Mouse (Mus musculus) liver (tissue): ENCODE measurements around the gene Wdcp.
"Not testable (repeated sequence)": the region's sequence is repeated elsewhere in the genome, so short reads cannot be mapped to it uniquely, and the experiment has no call there.

Source experiments
- DNase-seq: peaks from one replicate; pipeline ENCODE4 v3.0.0-alpha.2; 2020; ENCODE audit warnings: mixed read lengths

The Wdcp gene

DNA sequence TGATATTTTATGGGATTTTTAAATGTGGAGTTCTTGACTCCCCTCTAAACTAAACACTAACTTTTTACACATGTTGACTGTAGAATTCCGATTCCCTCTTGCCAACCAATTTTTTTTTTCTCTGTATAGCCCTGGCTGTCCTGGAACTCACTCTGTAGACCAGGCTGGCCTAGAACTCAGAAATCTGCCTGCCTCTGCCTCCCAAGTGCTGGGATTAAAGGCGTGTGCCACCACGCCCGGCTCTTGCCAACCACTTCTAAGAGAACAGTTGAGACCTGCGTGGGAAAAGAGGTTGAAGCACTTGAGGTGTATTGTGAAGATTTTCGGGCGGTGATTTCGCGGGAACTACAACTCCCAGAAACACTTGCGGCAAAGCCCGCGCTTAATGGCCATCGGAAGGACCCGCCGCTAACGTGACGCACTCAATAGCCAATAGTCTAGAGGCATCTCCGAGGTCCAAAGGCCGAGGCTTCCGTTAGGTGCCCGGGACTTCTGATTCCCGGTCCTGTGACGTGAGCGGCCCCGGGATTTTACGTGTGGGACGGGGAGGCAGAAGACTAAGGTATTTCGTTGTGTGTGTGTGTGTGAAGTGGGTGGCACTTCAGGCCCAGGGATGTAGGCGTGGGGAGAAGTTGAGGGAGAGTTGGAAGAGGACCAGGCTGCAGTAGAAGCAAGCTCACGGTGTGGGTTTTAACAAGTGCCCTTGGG lies at the start of gene Wdcp:
Gene Wdcp (plus strand): TSS at position 414 of the 708 bp plus-strand sequence.
- peak; percentile 90 for DNase-seq

DNA sequence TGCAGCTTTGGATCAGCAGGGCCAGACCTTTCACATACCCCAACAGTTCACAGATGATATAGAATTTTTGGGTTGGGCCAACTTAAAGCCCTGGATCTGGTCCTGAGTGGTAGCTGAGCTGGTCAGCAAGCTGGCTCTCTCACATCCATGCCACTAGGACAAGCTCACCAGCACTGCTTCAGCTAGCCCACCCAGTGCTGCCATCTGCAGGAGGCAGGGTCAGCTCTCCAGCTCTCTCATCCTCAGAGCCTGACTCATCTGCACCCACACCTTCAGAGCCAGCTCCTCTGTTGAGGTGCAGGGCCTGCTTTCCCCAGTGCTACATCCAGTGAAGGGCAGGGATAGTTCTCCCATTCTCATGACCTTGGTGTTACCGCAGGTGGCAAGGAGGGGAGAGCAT lies 49.4 kb upstream of the Wdcp start:
- DNase-seq: peak; percentile 38

DNA sequence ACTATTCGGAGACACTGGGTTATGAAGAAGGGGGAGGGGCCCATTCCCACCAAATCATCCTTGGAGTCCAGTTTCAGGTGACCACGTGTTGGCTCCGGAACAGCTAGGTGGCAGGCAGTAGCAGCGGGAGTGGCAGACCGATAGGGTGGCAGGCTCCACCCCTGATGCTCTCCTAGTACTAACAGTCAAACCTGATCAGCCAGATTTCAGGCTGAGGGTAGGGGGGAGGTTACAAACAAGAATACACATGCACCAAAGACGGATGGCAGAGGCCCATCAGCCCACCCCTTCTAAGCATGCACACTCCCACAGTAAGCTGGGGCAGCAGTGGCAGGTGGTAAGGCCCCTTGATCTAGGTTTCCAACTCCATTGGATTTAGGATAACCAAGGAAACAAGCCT lies 45.6 kb upstream of the Wdcp start:
- not testable (repeated sequence) for DNase-seq

DNA sequence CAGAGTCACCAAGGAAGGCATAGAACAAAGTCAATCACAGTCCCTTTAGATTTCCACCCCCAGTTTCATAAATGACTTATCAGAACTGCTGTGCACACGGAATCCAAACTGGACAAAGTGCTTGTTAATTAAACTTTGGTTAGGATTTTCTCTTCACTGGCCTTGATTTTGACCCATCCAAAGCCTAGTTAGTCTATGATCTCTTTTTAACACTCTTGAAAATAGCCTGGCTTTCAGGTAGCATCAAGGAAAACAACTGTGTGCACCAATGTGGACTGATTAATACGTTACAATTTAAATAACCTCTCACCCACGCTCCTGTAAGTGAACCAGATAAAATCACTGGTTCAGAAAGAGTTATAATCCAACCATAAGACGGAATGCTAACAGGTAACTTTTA lies 32.1 kb upstream of the Wdcp start:
- DNase-seq: no peak

DNA sequence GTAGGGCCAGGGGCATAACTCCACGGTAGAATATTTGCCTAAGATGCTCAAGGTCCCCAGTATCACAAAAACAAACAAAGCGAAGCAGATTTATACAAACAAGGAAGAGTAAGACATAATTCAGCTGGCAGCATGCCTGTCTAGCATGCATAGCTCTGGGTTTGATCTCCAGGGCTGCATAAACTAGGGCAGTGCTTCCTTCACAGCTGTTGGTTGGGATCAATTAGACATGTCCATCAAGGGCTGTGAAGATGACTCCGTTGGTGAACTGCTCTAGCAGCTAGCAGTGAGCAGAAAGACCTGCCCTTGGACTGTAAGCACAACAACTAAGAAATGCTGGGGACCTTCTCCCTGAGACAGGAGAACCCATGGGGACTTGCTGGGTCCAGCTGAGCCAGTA lies 31.4 kb upstream of the Wdcp start:
- no peak for DNase-seq

DNA sequence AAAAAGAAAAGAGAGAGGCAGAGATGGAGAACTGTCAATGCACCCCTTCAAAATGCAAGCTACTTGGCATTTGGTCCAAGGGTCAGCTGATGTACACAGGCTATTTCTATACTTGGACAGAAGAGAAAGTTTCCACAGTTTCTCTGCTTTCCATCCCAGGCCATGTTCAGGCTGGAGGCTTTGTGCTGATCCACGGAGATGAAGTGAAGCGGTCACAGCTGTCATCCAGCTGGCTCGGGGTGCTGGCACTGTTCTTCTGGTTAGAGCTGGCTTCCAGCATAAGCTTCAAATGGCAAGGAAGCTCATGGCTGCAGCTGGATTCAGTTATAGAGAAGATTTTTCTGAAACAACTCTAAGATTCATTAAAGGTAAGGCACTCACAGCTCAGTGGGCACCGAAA lies 29.5 kb upstream of the Wdcp start:
- no peak for DNase-seq

DNA sequence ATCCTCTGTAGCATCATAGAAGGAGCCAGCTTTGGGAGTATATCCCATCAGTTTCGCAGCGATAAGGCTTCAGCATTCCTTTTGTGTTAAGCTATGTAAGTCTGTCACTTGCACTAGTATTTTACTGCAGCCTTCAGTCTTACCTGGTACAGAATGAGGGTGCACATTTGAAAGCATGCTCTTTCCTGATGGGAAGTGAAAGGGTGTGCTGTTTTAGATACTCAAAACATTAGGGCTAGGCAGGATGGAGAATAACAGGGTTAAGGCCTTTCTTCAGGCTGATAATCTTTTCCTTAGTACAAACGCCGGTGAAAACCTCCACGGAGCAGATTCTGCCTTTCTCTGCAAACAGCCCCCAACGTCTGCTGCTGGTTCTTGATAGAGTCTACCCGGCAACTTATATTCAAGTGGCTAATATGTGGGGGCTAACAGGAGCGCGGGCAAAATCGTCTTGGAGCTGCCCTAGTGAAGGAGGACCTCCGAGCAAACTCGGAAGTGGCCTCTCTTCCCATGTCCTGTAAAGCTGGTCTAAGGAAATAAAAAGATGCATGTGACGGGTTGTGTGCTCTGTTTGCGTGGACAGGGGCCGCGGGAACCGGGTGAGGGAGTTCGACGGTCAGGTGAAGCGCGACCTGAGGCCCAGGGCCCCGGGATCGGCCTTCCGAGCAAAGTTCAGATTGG lies 26.3 kb upstream of the Wdcp start:
- no peak for DNase-seq

DNA sequence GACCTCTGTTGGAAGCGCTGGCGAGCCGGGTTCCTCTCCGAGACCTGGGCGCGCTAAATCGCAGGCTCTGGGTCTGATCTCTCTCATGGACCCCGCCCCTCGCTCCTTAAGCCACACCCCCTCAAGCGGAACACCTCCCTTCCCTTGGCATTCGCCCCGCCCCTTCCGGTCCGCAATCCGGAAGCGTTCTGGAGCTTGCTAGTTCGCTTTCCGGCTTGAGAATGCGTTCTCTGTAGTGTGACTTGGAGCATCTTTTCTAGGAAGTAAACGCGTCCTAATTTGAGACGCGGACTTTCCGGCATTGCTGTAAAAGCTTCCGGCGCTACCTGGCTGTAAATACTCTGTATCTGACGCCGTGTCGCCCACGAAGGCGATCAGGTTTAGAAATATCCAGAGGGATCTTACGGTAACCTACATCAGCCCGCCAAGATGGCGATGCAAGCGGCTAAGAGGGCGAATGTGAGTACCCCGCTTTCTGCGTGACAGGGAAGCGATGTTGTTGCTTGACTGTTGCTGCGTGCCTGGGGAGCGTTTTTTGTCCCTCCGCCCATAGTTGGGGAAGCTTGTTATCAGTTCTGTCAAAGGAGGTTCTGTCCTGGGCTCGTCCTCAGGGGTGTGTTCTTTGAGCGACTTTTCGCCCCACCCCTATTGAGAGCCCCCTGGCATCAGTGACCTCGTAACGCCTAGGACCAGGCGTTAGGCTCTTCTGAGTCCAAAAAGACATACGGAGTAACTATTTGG lies 25.6 kb upstream of the Wdcp start, which contains the start of gene Sf3b6:
Gene Sf3b6 (plus strand): TSS at position 184 of the 741 bp plus-strand sequence.
- peak; percentile 100 for DNase-seq

DNA sequence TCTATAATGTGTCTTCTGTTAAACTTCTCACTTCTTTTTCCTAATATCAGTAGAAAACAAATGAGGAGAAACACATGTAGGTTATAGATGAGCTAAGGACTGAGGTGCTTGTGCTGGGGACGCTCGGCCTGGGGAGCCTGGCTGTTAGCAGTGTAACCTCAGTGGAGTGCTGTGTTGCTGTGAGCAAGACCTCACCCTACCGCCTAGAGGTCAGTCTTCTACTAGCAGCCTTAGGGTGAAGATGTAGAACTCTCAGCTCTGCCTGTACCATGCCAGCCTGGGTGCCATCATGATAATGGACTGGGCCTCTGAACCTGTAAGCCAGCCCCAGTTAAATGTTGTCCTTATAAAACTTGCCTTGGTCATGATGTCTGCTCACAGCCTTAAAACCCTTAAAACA lies 15.8 kb upstream of the Wdcp start:
- no peak for DNase-seq

DNA sequence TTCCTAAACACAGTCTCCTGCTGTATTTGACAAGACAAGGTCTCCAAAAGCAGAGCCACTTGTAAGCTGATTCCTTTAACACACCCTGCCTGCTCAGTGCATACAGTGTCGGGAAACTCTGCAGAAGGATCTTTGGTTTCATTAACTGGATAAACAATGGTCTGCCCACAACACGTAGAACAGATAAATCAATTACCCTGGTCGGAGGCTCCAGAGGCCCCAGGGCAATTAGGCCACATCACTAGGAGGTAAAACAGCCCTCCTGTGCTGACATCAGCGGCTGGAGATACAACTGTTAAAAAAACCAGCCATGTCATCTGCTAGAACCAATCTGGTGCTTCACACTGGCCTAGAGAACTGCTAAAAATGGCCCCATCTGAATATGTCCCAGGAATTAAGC lies 6.1 kb upstream of the Wdcp start:
- no peak for DNase-seq

DNA sequence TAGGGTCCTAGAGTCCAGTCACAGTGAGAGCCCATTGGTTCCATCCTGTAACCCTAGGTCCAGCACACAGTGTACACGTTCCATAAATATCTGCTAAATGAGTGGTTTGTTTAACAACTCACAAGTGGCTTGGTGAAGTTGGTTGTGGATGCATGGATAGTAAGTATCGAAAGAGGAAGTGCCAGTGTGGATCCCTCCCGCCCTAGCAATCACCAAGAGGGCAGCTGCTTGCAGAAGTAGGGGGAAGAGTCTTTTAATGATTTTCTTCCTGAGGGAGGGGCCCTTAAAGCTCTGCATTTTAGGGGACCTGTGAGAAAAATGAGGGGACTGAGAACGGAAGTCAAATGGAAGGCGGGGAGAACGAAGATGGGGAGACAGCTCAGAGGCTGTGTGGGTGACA lies 3.1 kb upstream of the Wdcp start:
- DNase-seq: no peak

DNA sequence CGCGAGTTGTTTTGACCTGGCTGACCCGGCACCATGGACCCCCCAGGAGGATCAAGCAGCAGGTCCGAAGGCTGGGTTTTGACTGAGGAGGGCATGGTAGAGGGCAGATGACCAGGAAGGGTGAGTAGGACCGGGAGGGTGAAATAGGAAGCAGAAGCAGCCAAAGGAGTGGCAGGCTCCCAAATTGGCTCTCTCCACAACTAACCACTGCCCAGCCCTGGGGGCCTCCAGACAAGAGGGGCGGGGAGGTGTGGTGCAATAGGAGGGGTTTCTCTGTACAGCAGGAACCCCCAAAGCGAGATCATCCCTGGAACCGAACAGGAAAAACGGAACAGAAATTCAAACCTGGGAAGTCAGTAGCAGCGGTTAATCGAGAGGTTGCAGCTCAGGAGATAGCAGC lies 2.4 kb upstream of the Wdcp start:
- DNase-seq: no peak

DNA sequence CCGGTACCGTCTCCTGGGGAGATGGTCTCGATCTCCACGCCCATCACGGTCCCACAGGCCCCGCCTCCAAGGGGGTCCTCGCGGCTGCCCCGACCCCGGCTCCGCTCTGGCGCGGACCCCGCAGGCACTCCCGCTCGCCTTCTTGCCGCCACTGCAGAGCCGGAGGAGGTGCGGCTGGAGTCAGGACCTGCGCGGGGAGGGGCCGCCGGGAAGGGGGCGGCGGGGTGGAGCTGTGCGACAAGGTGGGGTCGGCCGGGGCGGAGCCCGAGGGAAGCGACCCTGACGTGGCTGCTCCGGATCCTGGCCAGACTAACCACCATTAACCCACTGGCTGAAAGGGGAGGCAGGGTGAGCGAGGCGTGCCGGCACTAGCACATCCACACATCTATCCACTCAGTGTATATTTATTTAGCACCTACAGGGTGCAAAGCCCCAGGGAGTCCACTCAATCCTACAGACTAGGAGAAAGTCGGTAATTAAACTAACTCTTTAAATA lies 1.7 kb upstream of the Wdcp start, which contains the start of gene Fkbp1b:
Gene Fkbp1b (minus strand): TSS at position 200 of the 496 bp plus-strand sequence.
- peak; percentile 81 for DNase-seq

DNA sequence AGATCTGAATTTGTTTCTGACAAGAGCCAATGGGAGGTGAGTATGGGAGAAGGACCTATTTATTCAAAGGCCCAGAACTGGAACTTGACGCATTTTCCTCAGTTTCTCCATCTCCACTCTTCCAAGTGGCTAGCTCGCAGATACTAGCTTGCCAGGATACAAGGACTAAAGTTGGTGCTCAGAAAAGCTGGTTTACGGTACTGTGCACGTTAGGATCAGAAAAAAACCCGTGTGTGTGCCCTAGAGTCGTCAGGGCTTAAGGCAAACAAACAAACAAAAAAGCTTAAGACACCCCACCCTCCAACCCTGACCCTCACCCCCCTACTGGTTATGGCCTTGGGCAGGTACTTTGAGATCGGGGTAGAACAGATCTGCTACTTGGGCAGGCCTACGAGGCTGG lies 647 bp upstream of the Wdcp start:
- no peak for DNase-seq

DNA sequence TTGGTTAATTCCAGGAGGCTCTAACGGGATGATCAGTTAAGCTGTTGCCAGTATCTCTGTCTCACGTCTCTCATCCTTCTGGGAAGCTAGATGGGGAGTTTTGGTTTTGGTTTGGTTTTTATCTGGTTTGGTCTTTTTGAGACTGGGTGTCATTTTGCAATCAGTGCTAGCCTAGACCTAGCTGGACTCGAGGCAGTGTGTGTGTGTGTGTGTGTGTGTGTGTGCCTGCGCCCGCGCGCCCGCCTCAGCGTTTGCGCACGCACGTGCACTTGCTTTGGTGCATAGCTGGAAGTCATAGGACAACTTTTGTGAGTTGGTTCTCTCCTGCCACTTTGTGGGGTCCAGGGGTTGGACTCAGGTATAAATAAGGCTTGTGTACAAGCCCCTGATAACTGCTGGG lies 638 bp downstream of the Wdcp start:
- peak; percentile 69 for DNase-seq

DNA sequence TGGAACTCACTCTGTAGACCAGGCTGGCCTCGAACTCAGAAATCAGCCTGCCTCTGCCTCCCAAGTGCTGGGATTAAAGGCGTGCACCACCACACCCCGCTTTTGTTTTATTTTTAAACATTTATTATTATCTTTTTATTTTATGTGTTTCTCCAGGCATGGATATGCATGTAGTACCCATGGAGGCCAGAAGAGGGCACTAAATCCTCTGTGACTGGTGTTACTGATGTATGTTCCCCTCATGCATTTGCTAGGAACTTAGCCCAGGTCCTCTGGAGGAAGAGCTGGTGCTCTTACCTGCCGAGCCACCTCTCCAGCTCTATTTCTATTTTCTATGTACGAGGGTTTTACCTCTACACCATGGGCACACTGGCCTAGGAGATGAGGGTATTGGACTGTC lies 13.1 kb downstream of the Wdcp start:
- peak; percentile 56 for DNase-seq

DNA sequence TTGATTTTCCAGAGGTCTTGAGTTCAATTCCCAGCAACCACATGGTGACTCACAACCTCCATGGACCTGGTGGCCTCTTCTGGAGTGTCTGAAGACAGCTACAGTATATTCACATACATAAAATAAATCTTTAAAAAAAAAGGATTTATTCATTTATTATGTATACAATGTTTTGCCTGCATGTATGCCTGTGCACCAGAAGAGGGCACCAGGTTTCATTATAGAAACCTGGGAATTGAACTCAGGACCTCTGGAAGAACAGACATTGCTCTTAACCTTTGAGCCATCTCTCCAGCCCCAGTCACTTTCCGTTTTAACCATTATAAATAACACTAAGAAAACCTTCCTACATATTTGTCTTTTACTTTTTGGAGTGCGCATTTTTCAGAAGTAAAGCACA lies 13.7 kb downstream of the Wdcp start:
- no peak for DNase-seq

DNA sequence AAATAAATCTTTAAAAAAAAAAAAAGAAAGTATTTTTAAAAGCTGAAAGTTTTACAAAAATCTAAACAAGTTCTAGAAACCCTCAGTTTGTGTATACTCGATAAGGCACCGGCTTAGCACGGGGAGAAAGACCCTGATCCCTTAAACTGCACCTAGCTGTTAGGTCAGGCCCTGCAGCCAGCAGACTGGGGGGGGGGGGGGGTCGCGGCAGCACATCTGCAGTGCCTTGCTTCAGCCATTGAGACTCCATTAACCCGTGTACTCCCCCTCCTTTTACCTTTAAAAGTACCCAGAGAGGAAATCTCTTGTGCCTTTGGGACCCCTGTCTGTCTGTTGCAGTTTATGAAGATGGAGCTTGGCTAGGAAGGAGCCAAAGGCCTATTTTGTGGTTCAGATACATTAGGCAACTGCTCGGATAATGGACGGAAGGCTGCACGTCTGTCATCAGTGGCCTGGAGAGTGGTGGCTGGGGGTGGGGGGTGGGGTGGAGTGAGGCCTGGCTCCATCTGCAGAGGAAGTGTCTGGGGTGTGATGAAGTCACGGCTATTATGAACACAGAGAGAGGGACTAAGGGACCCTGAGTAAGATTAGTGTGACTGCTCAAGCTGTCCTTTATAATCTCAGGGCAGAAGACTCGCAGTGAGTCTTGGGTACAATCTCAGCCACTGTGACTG lies 16.3 kb downstream of the Wdcp start:
- no peak for DNase-seq

DNA sequence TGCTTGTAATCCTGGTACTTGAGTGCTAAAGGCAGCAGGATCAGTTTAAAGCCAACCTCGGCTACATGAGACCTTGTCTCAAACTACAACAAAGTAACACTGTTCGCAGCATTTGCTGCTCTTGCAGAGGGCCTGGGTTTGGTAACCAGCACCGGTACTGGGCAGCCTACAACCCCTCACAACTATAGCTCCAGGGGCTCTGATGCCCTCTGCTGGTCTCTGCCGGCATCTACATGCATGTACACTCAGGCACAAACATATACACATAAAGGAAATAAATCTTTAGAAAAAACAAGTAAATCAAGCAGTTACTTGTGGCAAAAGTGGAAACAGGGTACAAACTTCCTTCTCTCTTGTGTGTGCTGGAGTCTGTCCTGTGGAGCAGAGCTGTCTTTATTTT lies 19.6 kb downstream of the Wdcp start:
- DNase-seq: peak; percentile 51

DNA sequence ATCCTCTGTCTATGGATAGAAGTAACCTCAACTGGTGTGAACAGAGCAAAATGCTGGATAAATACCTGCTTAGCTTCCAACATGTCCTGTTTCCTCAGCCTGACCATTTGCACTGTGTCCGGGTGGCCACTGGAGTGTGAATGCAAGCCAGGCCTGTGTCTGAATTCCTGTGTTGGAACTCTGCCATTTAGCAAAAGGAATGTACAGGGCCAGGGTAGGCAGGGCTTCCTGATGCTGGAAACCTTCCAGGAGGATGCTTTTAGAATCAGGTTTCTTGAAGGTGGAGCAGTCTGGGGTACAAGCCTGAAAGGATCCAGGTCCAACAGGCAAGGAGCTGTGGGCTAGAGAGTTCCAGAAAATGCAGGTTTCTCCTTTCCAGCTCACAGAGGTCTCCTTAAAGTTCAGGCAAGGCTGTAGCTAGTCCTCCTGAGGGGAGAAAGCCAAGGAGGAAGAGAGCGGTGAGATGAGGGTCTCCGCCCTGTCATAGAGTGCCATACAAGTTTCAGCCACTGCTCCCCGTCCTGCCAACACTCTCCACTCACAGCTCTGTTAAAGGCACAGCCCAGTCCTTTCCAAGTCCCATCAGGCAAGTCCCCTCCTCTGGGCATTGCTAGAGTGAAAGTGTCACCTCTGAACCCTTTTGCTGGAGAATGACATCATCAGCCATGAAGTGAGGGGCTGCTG lies 20.7 kb downstream of the Wdcp start:
- DNase-seq: no peak

DNA sequence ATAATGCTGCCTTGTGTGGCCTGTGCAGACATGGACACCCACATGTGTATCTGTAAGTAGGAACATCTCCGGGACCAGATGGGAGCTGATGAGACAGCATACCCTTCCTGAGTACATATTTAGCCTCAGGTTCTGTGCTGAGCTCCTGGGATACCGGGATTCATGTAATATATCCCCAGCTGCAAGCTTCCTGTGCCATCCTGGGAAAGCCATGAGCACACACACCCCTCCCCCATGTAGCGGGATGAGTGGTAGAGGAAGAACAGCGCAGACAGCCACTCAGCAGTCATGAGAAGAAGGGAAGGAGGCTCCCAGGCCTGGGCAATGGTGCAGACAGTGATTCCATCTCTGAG lies 21.2 kb downstream of the Wdcp start:
- DNase-seq: no peak

DNA sequence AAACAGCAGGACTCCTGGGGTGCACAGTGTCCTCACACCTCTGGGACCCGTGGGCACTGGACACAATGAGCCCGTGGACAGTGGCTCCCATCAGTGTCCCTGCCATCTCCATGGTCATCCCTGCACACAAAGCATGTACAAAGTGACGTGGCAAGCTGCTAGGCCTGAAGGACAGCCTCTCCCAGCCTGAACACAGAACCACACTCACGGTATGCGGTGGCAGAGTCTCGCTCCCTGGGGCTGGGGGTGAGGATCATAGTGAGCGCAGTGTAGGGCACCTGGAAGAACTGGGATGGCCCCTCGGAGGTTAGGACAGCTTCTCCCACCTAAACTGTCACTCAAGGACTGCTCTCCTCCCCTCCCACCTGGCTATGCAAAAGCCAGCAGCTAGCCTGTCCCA lies 25.8 kb downstream of the Wdcp start:
- no peak for DNase-seq

DNA sequence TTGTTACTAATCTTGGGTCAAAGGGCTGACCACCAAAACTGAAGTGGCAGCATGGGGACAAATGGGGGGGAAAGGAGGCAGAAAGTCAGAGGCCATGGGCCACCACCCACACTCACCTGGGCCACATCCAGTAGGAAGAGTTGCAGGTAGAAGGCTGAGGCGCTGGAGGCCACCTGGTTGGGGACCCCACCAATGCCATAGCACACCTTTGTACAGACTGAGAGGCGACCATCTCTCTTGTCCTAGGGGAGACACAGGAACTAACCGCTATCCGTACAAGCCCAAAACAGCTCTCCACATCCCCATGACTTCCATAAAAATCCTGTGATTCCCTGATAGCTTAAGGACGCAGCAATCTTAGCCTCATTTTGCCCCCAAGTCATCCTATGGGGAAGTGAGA lies 28.2 kb downstream of the Wdcp start:
- no peak for DNase-seq
